Mouse (Mus musculus) 3T3-L1 (cell line): ENCODE measurements around the gene Gm9513.

Source experiments
- DNase-seq: peaks from one replicate; pipeline ENCODE4 v3.0.0-alpha.2; 2015; ENCODE audit warnings: low read depth, low spot score

Gene Gm9513

GRCm38 (mm10) chr9:36475338-36475737, at the start of gene Gm9513:
Gene Gm9513 (plus strand): TSS chr9:36475638.
- no peak for DNase-seq

DNA sequence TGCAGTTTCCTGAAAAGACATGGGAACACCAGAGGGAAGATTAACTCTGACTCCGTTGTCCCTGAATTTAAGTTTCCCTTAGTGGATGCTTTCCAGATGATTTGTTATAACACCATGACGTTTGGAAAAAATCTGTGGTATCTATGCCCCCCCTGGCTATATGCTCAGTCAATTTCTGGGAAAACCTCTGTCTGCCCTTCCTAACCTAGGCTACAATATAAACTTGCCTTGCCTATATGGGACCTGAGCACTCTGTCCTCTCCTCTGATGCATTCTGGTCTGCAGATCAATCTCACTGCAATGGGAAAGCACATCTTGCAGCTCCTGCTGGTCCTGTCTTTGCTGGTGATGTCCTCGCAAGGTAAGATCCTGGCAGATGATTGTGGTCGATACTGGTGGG, 43.9 kb upstream of the Gm9513 start, which contains the start of gene Gm7257:
Gm7257 (plus strand) TSS at position 301 of the 400 bp plus-strand sequence.
- no peak for DNase-seq

DNA sequence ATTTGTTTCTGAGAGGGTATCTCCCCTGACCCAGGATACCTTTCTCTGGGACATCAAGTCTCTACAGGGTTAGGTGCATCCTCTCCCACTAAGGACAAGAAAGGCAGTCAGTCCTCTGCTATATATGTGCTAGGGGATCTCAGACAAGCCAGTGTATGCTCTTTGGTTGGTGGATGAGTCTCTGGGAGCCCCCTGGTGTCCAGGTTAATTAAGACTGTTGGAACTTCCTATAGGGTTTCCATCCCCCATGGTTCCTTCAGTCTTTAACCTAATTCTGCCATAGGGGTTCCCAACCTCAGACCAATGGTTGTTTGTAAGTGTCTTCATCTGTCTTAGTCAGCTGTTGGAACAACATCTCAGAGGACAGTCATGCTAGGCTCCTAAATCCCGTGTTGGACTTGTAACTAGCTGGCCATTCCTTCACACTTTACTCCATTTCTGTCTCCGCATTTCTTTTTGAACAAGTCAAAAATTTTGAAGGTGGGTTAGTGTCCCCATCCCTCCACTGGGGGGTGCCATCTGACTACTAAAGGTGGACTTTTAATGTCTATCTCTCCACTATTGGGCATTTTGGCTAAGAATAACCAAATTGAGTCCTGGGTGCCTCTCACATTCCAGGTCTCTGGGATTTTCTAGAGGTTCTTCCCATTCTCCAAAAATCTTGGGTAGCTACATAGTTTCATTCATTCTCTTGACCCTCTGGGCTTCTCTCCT, 40.2 kb upstream of the Gm9513 start:
- DNase-seq: peak; percentile 33

DNA sequence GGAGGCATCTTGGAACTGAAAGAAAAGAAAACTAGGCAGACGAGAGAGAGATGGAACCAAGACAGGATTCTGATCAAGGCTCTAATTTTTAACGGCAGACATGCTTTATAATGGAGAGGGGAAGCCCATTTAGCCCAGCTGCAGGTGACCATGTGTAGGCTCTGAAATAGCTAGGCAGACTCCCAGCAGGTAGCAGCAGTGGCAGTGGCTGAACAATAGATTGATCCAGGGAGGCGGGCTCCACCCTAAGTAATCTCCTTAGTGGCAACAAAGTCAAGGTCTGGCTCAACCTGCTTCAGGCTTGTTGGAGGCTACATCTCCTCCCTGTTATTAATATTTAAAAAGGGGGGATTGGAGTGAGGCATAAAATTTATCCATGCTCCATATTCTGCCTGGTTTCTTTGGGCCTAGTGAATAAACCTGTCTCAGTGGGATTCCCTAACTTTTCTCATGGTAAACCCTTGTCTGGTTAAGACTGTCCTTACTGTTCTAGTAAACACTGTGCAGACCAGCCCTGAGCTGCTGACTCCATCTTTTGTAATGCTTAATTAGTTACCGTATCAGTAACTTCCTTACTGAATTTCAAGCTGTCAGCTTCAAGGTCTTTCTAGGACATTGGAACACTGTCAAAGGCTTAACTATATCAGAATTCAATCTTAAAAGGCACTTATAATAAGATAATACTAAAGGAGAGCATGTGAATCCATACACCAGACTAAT, 19.2 kb downstream of the Gm9513 start:
- DNase-seq: no peak

- no peak for DNase-seq
Observed at GRCm38 (mm10) chr9:36495824-36496223, 20.4 kb downstream of the Gm9513 start.

- no peak for DNase-seq
Observed at GRCm38 (mm10) chr9:36504211-36504610, 28.8 kb downstream of the Gm9513 start.
